Mouse (Mus musculus) midbrain, postnatal 0 days (tissue): ENCODE results near the gene Mycbp. TPM values are rescaled to one million over a fixed set of nuclear protein-coding genes. Genes with fewer than 3 reads are reported as not detected.
"Not testable (repeated sequence)": the region's sequence is repeated elsewhere in the genome, so short reads cannot be mapped to it uniquely, and the experiment has no call there.

Experiments used
- ATAC-seq: fragments of 200-750 bp; cut with Nextera tagmentation; 2 replicates; pipeline ENCODE4 v1.8.0; 2017; ENCODE audit warnings: moderate number of reproducible peaks, mild to moderate bottlenecking, moderate TSS enrichment, moderate library complexity; ENCODE audit not compliant: low FRiP score
- DNase-seq: peaks from one replicate; pipeline ENCODE4 v3.0.0-alpha.2; 2015; ENCODE audit warnings: low spot score
- H3K27ac ChIP-seq: fragments of 300-500 bp; sonication (generic); 2 replicates; pipeline ENCODE4 v1.5.1; 2014; ENCODE audit warnings: low read depth, mild to moderate bottlenecking, low read length, mixed read lengths
- H3K27me3 ChIP-seq: fragments of 300-500 bp; sonication (generic); 2 replicates; pipeline ENCODE4 v1.6.1; 2014; ENCODE audit warnings: low read length, control low read depth, mixed read lengths; ENCODE audit not compliant: insufficient read depth
- H3K36me3 ChIP-seq: fragments of 300-500 bp; sonication (generic); 2 replicates; pipeline ENCODE4 v1.6.1; 2014; ENCODE audit warnings: low read length, control low read depth, mixed read lengths; ENCODE audit not compliant: insufficient read depth
- H3K4me1 ChIP-seq: fragments of 300-500 bp; sonication (generic); 2 replicates; pipeline ENCODE4 v1.6.1; 2014; ENCODE audit warnings: mild to moderate bottlenecking, control low read depth, antibody characterized with exemption, low read length, mixed read lengths; ENCODE audit not compliant: insufficient read depth
- H3K4me2 ChIP-seq: fragments of 300-500 bp; sonication (generic); 2 replicates; pipeline ENCODE4 v1.6.1; 2014; ENCODE audit warnings: low read depth, mild to moderate bottlenecking, low read length, mixed read lengths; ENCODE audit not compliant: poor library complexity, severe bottlenecking
- H3K4me3 ChIP-seq: fragments of 300-500 bp; sonication (generic); 2 replicates; pipeline ENCODE4 v1.5.1; 2014; ENCODE audit warnings: low read depth, mild to moderate bottlenecking, low read length, moderate library complexity
- H3K9ac ChIP-seq: fragments of 300-500 bp; sonication (generic); replicated peaks from 2 replicates; pipeline ENCODE4 v1.6.1; 2014; ENCODE audit warnings: mild to moderate bottlenecking, low read length, moderate library complexity, mixed read lengths; ENCODE audit not compliant: poor library complexity, severe bottlenecking
- H3K9me3 ChIP-seq: fragments of 300-500 bp; sonication (generic); 2 replicates; pipeline ENCODE4 v1.6.1; 2016; ENCODE audit warnings: low read length, control low read depth
- CTCF ChIP-seq: IDR thresholded peaks from 2 replicates; pipeline ENCODE4 v1.5.1; 2016; ENCODE audit warnings: antibody characterized with exemption, mild to moderate bottlenecking
- WGBS: fragments of 180-500 bp; shearing (Covaris S2); extraction: QIAGEN DNeasy Blood & Tissue Kit; methylation state at CpG from one replicate; pipeline ENCODE4 v1.1.7; 2014; 5-methylcytosine and 5-hydroxymethylcytosine counted together
- polyA plus RNA-seq: library from polyadenylated mRNA; unstranded; fragments of >200 nt; fragmentation: Nextera tagmentation; extraction: Ambion mirVana; gene quantifications from 2 replicates; pipeline ENCODE4 v1.2.1, GENCODE M21; 2015
- total RNA-seq: library from RNA; depleted of rRNA; stranded (reverse); fragments of >200 nt; gene quantifications from 2 replicates; pipeline ENCODE4 v1.2.3, GENCODE M21; 2014

The Mycbp gene
- total and polyA plus RNA-seq, 2 experiments from 2014 or later: 6.7 to 46.6 TPM

- no peak for TF ChIP-seq CTCF
- Histone ChIP-seq H3K9ac (no peak overlapping the region), H3K4me1 (no peaks in the 10 kb centered on the region), H3K9me3 (no peaks in the 10 kb centered on the region), H3K27me3 (no peaks in the 10 kb centered on the region), H3K27ac (no peak overlapping the region), H3K4me2 (no peak overlapping the region), H3K36me3 (peaks cover 65% of the 10 kb centered on the region), H3K4me3 (no peak overlapping the region)
- DNase-seq (no peak), ATAC-seq (no peak)
Measured at GRCm38 (mm10) chr4:123927961-123928360, 23.3 kb downstream of the Mycbp start.

GRCm38 (mm10) chr4:123929994-123930393 is 25.4 kb downstream of the Mycbp start:
- H3K27me3 ChIP-seq: no peaks in the 10 kb centered on the region
- WGBS: 91% methylated on average over 4 of the region's 4 CpGs
- H3K4me1 ChIP-seq: no peaks in the 10 kb centered on the region
- peaks cover 55% of the 10 kb centered on the region for H3K36me3 ChIP-seq
- no peak overlapping the region for H3K4me2 ChIP-seq
- DNase-seq (no peak), ATAC-seq (no peak)
- H3K27ac ChIP-seq: no peak overlapping the region
- TF ChIP-seq CTCF: peak; percentile 33; the same call in 1 of the 2 replicates
- no peak overlapping the region for H3K9ac ChIP-seq
- H3K4me3 ChIP-seq: no peak overlapping the region
- no peaks in the 10 kb centered on the region for H3K9me3 ChIP-seq

GRCm38 (mm10) chr4:123934306-123934705 is 29.7 kb downstream of the Mycbp start:
- H3K4me3 ChIP-seq: no peak overlapping the region
- no peak overlapping the region for H3K4me2 ChIP-seq
- 91% methylated on average over 4 of the region's 4 CpGs for WGBS
- H3K27me3 ChIP-seq: no peaks in the 10 kb centered on the region
- H3K9me3 ChIP-seq: no peaks in the 10 kb centered on the region
- DNase-seq (no peak), ATAC-seq (no peak)
- no peak overlapping the region for H3K27ac ChIP-seq
- no peak overlapping the region for H3K9ac ChIP-seq
- no peaks in the 10 kb centered on the region for H3K4me1 ChIP-seq
- no peak for TF ChIP-seq CTCF
- H3K36me3 ChIP-seq: peaks cover 45% of the 10 kb centered on the region

- no peak overlapping the region for H3K9ac ChIP-seq
- H3K9me3 ChIP-seq: no peaks in the 10 kb centered on the region
- ATAC-seq: no peak
- no peak for TF ChIP-seq CTCF
- H3K36me3 ChIP-seq: peaks cover 33% of the 10 kb centered on the region
- no peaks in the 10 kb centered on the region for H3K4me1 ChIP-seq
- no peak overlapping the region for H3K4me2 ChIP-seq
- no peak overlapping the region for H3K4me3 ChIP-seq
- DNase-seq: no peak
- 96% methylated on average over 7 of the region's 7 CpGs for WGBS
- no peak overlapping the region for H3K27ac ChIP-seq
- no peaks in the 10 kb centered on the region for H3K27me3 ChIP-seq
Measured at GRCm38 (mm10) chr4:123936059-123936458, 31.4 kb downstream of the Mycbp start.

GRCm38 (mm10) chr4:123939838-123940237 is 35.2 kb downstream of the Mycbp start:
- Histone ChIP-seq H3K9me3 (no peaks in the 10 kb centered on the region), H3K27ac (no peak overlapping the region), H3K9ac (no peak overlapping the region), H3K4me3 (no peak overlapping the region), H3K4me2 (no peak overlapping the region), H3K36me3 (peaks cover 15% of the 10 kb centered on the region), H3K4me1 (no peaks in the 10 kb centered on the region), H3K27me3 (no peaks in the 10 kb centered on the region)
- peak; percentile 94 for TF ChIP-seq CTCF
- peak; percentile 89 for DNase-seq
- ATAC-seq: no peak
- WGBS: 4% methylated on average over 4 of the region's 4 CpGs

GRCm38 (mm10) chr4:123940878-123941277 is 36.2 kb downstream of the Mycbp start:
- H3K4me3 ChIP-seq, ATAC-seq, DNase-seq, H3K9ac ChIP-seq, H3K4me2 ChIP-seq, H3K9me3 ChIP-seq, H3K27ac ChIP-seq, H3K4me1 ChIP-seq, H3K27me3 ChIP-seq: not testable (repeated sequence)
- 85% methylated on average over 7 of the region's 7 CpGs for WGBS
- peaks cover 14% of the 10 kb centered on the region for H3K36me3 ChIP-seq
